Mouse (Mus musculus) G1E (cell line): ENCODE data around the gene Ebf1. TPM values are rescaled to one million over a fixed set of nuclear protein-coding genes. Genes with fewer than 3 reads are reported as not detected.

Source experiments
- ATAC-seq: 2 replicates; pipeline ENCODE4 v1.8.0; 2016; ENCODE audit warnings: mild to moderate bottlenecking; ENCODE audit not compliant: insufficient number of reproducible peaks, poor library complexity, low FRiP score, severe bottlenecking; ENCODE audit errors: extremely low read depth
- DNase-seq: peaks from one replicate; pipeline ENCODE4 v3.0.0; 2012; ENCODE audit warnings: low spot score
- H3K27me3 ChIP-seq: 2 replicates; pipeline ENCODE4 v1.6.1; 2012; ENCODE audit warnings: mild to moderate bottlenecking, low read length, inconsistent platforms; ENCODE audit not compliant: insufficient read depth
- H3K36me3 ChIP-seq: replicated peaks from 2 replicates; pipeline ENCODE3; 2012; ENCODE audit warnings: mild to moderate bottlenecking, inconsistent platforms
- H3K4me1 ChIP-seq: 2 replicates; pipeline ENCODE4 v1.6.1; 2012; ENCODE audit warnings: low read depth, low read length, inconsistent platforms, mixed read lengths; ENCODE audit not compliant: insufficient read depth
- H3K4me3 ChIP-seq: 2 replicates; pipeline ENCODE4 v1.5.1; 2012; ENCODE audit warnings: low read depth, mild to moderate bottlenecking, inconsistent platforms, low read length, moderate library complexity, mixed read lengths
- H3K9me3 ChIP-seq: replicated peaks from 2 replicates; pipeline ENCODE4 v1.6.1; 2012; ENCODE audit warnings: inconsistent platforms
- CTCF ChIP-seq: IDR thresholded peaks from 2 replicates; pipeline ENCODE4 v1.5.1; 2012; ENCODE audit warnings: low read depth, low read length, inconsistent platforms, mixed read lengths
- GATA1 ChIP-seq: IDR thresholded peaks from 2 replicates; pipeline ENCODE4 v1.6.1; 2012; ENCODE audit warnings: borderline replicate concordance, low read length, inconsistent platforms, mixed read lengths
- GATA2 ChIP-seq: IDR thresholded peaks from 2 replicates; pipeline ENCODE4 v1.6.1; 2012; ENCODE audit warnings: low read depth, low read length, inconsistent platforms, borderline replicate concordance
- POLR2AphosphoS5 ChIP-seq: IDR thresholded peaks from 2 replicates; pipeline ENCODE4 v1.6.1; 2012; ENCODE audit warnings: low read depth, low read length, inconsistent platforms; ENCODE audit not compliant: insufficient replicate concordance
- TAL1 ChIP-seq: conservative IDR thresholded peaks from 2 replicates; pipeline ENCODE4 v1.6.1; 2012; ENCODE audit warnings: low read depth, low read length, inconsistent platforms, mixed read lengths
- polyA plus RNA-seq: library from polyadenylated mRNA; stranded (reverse); fragments of >175 nt; gene quantifications from 2 replicates; pipeline ENCODE4 v1.2.3, GENCODE M21; 2012
- total RNA-seq, 2 experiments: library from RNA; stranded (forward) in 1 of 2; stranded (reverse) in 1 of 2; fragments of 200-1000 nt in 1 of 2; fragments of >200 nt in 1 of 2; fragmentation: Nextera tagmentation in 1 of 2; gene quantifications; 2 replicates each; pipeline ENCODE4 v1.2.3; 2014 to 2017

Ebf1 gene
- total and polyA plus RNA-seq, 3 experiments = 0.05 TPM; not detected in 2

- Histone ChIP-seq H3K9me3 (no peaks in the 10 kb centered on the region), H3K4me1 (no peaks in the 10 kb centered on the region), H3K27me3 (no peaks in the 10 kb centered on the region), H3K36me3 (no peaks in the 10 kb centered on the region), H3K4me3 (no peak overlapping the region)
- ATAC-seq = no peak
- TF ChIP-seq GATA2 = no peak
- no peak for TF ChIP-seq GATA1
- TF ChIP-seq TAL1 = no peak
- no peak for TF ChIP-seq POLR2AphosphoS5
- TF ChIP-seq CTCF = no peak
- no peak for DNase-seq
Measured at GRCm38 (mm10) chr11:44774411-44774810, 157.3 kb downstream of the Ebf1 start.

GRCm38 (mm10) chr11:44775549-44775948, 158.4 kb downstream of the Ebf1 start:
- H3K4me3 ChIP-seq = no peak overlapping the region
- no peaks in the 10 kb centered on the region for H3K27me3 ChIP-seq
- DNase-seq (no peak), ATAC-seq (no peak)
- H3K9me3 ChIP-seq = no peaks in the 10 kb centered on the region
- H3K4me1 ChIP-seq = no peaks in the 10 kb centered on the region
- TF ChIP-seq CTCF = no peak
- TF ChIP-seq GATA2 = no peak
- no peak for TF ChIP-seq TAL1
- no peak for TF ChIP-seq POLR2AphosphoS5
- TF ChIP-seq GATA1 = no peak
- no peaks in the 10 kb centered on the region for H3K36me3 ChIP-seq

- Histone ChIP-seq H3K36me3 (no peaks in the 10 kb centered on the region), H3K27me3 (no peaks in the 10 kb centered on the region), H3K4me3 (no peak overlapping the region), H3K9me3 (no peaks in the 10 kb centered on the region), H3K4me1 (no peaks in the 10 kb centered on the region)
- TF ChIP-seq TAL1 (no peak), POLR2AphosphoS5 (no peak), CTCF (no peak), GATA2 (no peak), GATA1 (no peak)
- ATAC-seq (no peak), DNase-seq (no peak)
Measured at GRCm38 (mm10) chr11:44776556-44776955, 159.4 kb downstream of the Ebf1 start.

- ATAC-seq = no peak
- Histone ChIP-seq H3K4me1 (no peaks in the 10 kb centered on the region), H3K27me3 (no peaks in the 10 kb centered on the region), H3K36me3 (no peaks in the 10 kb centered on the region), H3K9me3 (no peaks in the 10 kb centered on the region), H3K4me3 (no peak overlapping the region)
- no peak for TF ChIP-seq GATA2
- no peak for DNase-seq
Measured at GRCm38 (mm10) chr11:44777331-44778310, 160.5 kb downstream of the Ebf1 start.

- Histone ChIP-seq H3K27me3 (no peaks in the 10 kb centered on the region), H3K4me3 (no peak overlapping the region), H3K4me1 (no peaks in the 10 kb centered on the region), H3K9me3 (no peaks in the 10 kb centered on the region), H3K36me3 (no peaks in the 10 kb centered on the region)
- TF ChIP-seq TAL1 (no peak), CTCF (no peak), GATA2 (no peak), POLR2AphosphoS5 (no peak), GATA1 (no peak)
- no peak for DNase-seq
- no peak for ATAC-seq
Measured at GRCm38 (mm10) chr11:44779030-44779429, 161.9 kb downstream of the Ebf1 start.

DNA sequence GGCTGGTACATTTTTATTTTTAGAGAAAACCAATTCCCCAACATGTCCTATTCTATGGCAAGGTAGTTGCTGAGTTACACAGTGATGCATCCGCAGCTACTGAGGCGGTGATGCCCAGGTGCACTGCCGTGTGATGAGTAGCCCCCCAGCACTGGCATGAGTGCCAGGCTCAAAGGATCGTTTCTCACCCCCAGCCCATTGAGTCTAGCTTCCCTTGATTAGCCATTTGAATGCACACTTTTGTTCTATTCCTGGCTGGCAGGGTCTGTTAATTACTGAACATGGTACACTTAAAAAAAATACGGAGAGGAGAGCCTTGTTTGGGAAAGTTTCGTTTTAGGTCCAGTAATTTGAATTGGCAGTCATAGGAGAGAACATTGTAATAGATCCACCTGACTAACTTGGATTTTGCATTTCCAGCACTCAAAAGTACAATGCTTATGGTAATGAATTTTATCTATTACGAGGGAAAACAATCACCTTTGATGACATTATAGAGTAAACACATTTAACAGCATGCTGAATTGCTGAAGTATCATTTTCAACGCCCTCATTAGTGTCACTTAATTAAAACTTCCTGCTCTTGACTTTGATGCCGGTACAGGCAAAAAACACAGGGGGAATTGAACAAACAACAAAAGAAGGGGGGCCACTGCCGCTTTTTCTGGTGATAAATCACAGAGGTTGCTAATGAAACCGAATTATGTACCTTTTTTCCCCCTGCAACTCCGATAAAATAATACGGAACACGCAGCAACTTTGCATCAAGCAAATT, 167.3 kb downstream of the Ebf1 start:
- H3K4me1 ChIP-seq = no peaks in the 10 kb centered on the region
- no peak overlapping the region for H3K4me3 ChIP-seq
- H3K9me3 ChIP-seq = no peaks in the 10 kb centered on the region
- TF ChIP-seq TAL1 (no peak), GATA2 (no peak), POLR2AphosphoS5 (no peak), GATA1 (no peak), CTCF (no peak)
- no peaks in the 10 kb centered on the region; the same call in 1 of the 2 replicates for H3K27me3 ChIP-seq
- ATAC-seq = no peak
- no peak for DNase-seq
- no peaks in the 10 kb centered on the region for H3K36me3 ChIP-seq
